Mouse (Mus musculus): ENCODE results near the gene Pdx1.

Gene Pdx1

DNA sequence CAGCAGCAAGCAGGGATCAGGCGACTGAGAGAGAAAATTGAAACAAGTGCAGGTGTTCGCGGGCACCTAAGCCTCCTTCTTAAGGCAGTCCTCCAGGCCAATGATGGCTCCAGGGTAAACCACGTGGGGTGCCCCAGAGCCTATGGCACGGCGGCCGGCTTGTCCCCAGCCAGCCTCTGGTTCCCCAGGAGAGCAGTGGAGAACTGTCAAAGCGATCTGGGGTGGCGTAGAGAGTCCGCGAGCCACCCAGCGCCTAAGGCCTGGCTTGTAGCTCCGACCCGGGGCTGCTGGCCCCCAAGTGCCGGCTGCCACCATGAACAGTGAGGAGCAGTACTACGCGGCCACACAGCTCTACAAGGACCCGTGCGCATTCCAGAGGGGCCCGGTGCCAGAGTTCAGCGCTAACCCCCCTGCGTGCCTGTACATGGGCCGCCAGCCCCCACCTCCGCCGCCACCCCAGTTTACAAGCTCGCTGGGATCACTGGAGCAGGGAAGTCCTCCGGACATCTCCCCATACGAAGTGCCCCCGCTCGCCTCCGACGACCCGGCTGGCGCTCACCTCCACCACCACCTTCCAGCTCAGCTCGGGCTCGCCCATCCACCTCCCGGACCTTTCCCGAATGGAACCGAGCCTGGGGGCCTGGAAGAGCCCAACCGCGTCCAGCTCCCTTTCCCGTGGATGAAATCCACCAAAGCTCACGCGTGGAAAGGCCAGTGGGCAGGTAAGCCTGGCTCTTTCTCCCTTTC lies at the start of gene Pdx1:
Pdx1 (plus strand) TSS at position 34 of the 747 bp plus-strand sequence.
- DNase-seq (ENCODE audit: low read depth) = no peak

GRCm38 (mm10) chr5:147227354-147228112 lies 42.2 kb upstream of the Pdx1 start:
- DNase-seq (ENCODE audit: low read depth) = peak; percentile 71

DNA sequence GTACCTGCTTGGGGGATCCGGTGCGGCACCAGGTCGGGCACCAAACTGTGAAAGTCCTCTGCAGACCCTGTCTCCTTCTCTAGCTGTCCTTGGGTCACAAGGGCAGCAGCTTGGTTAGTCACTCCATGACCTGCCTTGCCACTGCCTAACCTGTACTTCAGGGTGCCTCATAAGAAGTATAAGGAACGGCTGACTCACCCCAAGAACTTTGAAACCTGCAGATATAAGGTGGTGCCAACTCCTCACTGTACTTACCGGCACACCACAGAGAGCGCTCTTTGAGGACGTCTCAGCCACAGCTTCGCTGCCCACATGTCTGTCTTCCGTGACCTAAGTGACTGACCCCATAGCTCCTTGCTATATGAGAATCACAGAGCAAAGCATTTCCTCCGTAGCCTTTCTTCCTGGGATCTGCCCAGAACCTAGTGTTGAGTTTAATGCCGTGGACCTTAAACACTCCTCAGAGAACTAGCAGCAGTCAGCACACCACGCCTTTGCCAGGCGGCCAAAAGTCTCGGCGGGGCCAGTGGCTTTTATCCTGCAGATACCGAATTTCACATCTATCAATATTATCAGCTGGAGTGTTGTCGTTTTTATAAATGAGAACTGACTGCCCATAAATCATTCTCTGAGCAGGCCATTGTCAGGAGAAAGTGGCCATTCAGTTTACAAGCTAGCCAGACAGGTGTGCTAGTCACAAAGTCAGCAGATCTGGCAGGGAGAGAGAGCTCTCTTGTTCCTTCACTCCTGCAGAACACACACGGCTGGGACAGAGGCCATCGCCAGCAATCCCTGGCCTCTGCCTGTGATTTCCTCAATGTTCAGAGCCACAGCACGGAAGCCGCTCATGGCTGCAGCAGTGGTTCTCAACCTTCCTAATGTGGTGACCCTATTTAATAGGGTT lies 34.1 kb upstream of the Pdx1 start:
- DNase-seq (ENCODE audit: low read depth) = no peak

GRCm38 (mm10) chr5:147243908-147244307 lies 25.9 kb upstream of the Pdx1 start:
- no peak for DNase-seq (ENCODE audit: low read depth)

DNA sequence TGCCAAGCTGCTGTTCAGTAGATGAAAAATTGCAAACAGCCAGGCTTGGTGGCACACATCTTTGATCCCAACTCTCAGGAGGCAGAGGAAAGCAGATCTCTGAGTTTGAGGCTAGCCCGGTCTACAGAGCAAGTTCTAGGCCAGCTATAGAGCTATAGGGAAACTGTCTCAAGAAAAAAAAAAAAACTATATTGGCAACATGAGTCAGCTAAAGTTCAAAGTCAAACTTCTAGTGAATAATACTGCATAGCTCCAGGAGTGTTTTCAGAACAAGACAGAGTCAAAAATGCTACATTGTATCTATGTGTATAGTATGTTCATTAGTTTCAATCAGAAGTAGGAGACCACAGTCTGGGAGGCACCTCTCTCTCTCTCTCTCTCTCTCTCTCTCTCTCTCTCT lies 9.6 kb upstream of the Pdx1 start:
- no peak for DNase-seq (ENCODE audit: low read depth)

DNA sequence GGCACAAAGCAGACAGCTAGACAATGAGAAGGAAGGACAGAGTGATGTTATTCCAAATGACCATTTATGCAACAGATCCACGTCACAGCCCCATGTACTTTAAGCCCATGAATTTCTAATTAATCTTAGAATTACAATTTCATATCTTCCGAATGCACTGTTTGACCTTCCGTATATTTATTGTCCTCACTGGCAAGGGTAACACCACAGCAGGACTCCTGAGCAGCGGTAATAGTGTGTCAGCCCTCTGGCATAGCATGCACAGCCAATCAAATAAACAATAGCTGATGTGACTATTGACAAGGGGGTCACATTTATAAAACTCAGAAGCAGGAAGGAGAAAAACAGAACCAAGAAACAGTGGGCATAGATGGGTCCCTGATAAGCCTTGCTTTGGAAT lies 9.0 kb upstream of the Pdx1 start:
- DNase-seq (ENCODE audit: low read depth) = no peak

DNA sequence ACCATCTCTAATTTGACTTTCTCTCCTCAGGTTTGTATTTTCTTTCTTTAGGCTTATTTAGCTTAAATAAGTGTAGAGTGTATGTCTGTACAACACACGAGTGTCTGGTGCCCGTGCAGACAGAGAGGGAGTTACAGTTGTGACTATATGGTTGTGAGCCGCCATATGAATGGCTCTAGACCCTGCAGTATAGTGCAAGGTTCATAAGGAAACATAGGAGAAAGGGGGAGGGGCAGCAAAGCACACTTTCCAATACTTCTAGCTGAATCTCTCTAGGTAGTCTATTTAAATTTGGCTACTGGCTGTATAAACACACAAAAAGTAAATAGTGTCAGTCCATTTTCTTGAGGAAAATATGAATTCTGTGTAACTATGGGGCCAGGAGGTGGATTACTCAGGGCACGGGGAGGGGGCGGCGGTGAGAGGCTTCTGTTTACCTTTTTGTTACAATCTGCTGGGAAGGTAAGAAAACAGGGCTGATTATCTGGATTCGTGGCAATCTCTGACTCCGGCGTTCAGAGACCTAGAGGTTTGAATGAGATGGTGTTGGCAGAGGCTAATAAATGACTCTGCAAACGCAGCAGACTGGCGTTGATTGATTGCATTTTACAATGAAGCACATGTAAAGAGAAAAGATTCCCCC lies 7.7 kb upstream of the Pdx1 start:
- no peak for DNase-seq (ENCODE audit: low read depth)

DNA sequence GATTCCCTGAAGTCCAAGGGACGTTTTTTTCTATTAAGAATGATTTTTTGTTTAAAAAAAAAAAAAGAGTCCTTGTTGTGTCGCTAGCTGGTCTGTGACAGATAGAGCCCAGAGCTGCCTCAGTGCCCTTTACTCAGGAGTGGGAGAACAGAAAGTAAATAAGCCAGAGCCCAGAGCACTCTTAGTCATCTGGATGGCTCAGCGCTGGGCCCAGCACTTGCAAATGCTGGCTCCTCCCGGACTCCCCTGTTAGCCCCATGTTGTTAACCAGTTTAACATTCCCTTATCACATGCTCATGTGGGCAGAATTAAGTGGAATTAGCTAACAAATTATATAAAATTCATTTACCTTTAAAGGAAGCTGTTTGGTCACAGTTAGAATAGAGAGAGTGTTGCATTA lies 5.8 kb upstream of the Pdx1 start:
- no peak for DNase-seq (ENCODE audit: low read depth)

DNA sequence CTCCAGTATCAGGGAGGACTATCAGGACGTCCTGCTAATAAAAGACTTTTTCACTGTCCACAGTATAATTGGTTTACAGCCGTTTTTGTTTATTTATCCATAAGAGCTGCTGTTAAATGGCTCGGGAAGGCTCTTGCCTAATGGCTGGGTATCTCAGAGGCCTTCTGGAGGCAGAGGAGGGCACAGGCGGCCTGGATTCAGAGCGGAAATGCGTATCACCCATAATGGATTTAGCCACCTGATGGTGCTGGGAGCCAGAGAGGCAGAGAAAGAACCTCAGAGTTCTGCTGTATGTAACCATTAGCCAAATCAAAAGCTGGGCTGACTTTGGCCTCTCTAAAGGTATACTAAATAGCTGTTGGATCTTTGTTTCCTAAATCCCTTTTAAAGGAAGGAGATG lies 2.3 kb upstream of the Pdx1 start:
- no peak for DNase-seq (ENCODE audit: low read depth)

DNA sequence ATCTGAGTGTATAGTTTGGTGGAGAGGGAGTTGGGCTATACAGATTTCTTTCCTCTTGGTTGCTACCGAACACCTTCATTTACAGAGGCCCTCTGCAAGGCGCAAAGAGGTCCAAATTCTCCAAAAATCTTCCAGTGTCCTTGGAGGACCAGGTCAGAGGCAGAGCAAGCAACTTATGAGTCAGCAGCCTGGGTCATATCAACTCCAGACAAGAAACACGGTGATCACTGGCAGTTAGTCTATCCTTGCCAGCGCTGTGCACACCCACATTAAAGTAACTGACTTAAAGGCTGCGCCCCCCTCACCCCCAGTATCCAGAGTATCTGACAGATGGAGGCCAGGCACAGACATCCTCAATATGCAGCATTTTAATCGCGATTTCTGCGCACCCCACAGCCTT lies 1.0 kb upstream of the Pdx1 start:
- DNase-seq (ENCODE audit: low read depth) = no peak

- DNase-seq (ENCODE audit: low read depth) = no peak
Measured at GRCm38 (mm10) chr5:147269371-147269770, 388 bp upstream of the Pdx1 start.

DNA sequence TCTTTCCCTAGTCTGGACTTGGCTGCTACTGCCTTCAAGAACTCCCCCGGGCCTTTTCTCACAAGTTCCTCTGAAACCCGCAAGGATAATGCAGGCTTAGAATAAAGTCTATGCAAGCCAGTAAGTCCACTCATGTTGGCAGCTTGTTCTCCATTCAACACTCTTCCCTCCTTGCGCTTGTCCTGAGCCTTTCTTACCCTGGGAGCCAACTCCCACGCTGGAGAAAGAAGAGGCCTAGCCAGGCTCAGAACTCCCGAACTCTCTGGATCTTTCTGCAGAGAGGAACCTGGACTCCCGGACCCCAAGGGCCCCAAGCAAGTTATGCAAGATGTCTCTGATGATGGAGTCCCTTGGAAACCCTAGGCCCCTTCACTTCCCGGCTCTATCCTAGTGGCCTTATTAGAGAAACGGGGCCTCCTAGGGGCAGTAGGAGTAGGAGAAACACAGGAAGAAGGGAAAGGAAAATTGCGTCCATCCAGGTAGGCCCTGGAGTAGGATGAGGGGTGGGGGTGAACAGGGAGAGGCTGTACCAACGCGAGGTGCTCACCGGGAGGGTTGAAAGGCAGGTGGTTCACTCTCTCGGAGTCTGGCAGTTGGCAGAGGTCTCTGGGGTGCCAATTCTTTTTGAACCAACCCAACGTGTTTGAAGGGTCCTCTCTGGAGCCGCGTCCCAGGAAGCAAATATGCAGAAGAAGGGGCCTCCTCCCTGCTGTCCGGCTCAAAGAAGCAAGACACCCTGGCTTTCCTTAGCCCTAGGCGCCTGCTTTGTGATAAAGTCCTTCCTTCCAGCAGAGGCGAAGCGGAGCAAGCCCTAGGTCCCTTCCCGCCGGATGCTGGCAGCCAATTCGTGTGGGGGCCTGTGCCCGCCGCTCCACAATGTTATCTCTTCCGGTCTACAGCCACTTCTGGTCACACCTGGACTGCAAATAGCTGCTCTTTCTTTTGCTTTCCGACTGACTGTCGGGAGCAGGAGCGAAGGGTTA lies 1.2 kb downstream of the Pdx1 start:
- DNase-seq (ENCODE audit: low read depth) = no peak

GRCm38 (mm10) chr5:147272046-147272807 lies 2.5 kb downstream of the Pdx1 start:
- no peak for DNase-seq (ENCODE audit: low read depth)

DNA sequence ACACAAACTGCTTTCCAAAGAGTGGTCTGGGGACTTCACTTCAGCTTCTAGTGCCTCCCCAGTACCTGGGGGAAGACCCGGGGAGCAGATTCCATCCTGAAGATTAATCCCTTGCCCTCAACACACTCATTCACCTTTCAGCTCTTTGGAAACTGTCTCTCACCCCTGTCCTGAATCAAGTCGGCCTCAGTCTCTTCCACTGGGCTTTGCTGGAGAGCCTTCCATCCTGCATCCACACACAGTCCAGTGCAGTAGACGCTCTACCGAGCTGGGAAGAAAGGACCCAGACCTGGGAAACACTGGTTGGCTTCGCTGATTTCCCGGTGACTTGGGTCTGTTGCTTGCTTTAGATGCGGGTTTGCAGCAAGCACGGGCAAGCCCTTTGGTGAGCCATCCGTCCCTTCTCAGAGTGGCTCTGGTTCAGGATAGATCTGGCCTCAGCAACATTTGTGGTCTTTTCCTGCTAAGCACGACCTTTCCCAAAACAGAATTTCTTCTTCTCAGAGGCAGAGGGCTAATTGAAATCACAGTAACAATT lies 3.1 kb downstream of the Pdx1 start:
- no peak for DNase-seq (ENCODE audit: low read depth)

DNA sequence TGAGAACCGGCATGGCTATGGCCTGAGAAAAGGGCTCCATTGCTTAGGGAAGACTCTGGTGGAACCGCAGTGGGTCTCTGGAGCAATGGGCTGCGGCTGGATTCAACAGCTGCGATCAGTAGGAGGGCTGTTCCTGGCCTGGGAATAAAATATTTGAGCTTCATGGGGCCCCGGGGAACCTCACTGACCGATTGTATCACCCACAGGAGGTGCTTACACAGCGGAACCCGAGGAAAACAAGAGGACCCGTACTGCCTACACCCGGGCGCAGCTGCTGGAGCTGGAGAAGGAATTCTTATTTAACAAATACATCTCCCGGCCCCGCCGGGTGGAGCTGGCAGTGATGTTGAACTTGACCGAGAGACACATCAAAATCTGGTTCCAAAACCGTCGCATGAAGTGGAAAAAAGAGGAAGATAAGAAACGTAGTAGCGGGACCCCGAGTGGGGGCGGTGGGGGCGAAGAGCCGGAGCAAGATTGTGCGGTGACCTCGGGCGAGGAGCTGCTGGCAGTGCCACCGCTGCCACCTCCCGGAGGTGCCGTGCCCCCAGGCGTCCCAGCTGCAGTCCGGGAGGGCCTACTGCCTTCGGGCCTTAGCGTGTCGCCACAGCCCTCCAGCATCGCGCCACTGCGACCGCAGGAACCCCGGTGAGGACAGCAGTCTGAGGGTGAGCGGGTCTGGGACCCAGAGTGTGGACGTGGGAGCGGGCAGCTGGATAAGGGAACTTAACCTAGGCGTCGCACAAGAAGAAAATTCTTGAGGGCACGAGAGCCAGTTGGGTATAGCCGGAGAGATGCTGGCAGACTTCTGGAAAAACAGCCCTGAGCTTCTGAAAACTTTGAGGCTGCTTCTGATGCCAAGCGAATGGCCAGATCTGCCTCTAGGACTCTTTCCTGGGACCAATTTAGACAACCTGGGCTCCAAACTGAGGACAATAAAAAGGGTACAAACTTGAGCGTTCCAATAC lies 4.7 kb downstream of the Pdx1 start:
- DNase-seq (ENCODE audit: low read depth) = no peak

DNA sequence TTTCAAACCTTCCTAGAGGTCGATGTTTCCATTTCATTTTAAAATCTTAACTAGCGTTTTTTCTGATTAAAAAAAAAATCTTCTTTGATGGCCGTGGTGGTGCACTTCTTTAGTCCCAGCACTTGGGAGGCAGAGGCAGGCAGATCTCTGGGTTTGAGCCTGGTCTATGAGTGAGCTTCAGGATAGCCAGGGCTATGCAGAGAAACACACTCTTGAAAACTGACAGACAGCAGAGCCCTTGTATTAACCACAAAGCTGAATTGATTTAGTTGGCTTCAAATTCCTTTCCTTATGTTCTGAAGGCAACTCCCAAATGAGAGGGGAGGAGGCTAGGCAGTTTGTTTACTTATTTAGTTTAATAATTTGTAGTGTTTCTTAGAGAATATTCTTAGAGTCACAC lies 6.0 kb downstream of the Pdx1 start:
- no peak for DNase-seq (ENCODE audit: low read depth)

DNA sequence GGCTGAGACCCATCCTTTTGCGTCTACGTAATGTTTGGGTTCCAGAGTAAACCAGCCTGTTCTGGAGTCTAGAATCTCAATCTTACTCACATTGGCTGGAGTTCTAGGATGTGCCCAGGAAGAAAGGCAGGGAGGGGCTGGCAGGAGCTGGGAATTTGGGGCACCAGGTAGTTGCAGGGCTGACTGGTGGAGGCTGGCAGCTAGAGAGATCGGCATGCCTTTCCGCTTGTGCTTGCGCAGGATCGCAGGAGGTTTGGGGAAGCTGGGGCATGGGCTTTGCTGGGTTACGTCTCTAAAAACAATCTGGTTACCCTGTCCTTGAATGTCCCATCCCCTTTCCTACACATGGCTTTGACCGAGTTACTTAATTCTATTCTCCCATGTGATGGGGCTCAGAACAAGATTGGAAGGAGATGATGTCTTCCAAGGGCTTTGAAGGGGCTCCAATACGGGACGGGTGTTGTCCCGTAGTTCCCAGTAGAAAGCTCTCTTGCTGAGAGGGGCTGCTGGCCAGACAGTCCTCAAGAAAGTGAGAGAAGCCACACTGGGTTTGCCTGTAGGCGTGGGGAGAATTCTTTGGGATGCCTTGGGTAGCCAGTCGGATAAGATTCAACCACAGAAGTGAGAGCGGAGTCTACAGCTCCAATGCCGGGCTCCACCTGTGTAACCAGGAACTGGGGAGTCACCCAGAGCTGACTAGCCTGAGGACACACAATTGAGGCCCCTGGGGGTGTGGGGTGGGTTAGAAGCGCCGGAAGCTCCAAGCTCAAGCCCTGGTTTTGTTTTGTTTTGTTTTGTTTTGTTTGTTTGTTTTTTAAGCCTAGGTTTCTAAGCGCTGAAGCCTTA lies 7.2 kb downstream of the Pdx1 start:
- DNase-seq (ENCODE audit: low read depth) = no peak

DNA sequence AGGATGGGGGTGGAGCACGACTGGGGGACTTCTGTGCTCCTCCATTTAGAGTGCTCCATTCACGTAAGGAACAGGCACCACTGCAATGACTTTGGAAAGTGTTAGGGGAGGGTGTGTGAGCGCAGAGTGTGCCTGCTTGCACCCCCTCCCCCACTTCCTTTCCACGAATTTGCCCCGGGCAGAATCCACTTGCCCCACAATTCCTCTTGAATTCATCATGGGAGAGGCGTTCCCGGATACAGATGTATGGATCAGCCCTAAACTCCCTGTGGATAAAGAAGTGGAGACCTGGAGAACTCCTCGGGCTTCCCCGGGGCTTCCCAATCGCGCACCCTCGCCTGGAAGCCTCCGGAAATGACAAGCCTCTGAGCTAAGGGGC lies 7.8 kb downstream of the Pdx1 start:
- DNase-seq (ENCODE audit: low read depth) = no peak
